Mouse (Mus musculus) MEL (cell line): ENCODE results near the gene Cdc42. TPM values are rescaled to one million over a fixed set of nuclear protein-coding genes. Genes with fewer than 3 reads are reported as not detected.

ENCODE experiments used
- DNase-seq: peaks from one replicate; pipeline ENCODE4 v3.0.0; 2011; ENCODE audit warnings: low read depth, low spot score
- H3K27ac ChIP-seq: 2 replicates; pipeline ENCODE4 v1.5.1; 2012; ENCODE audit warnings: low read depth, mild to moderate bottlenecking, control low read depth, low read length, moderate library complexity; ENCODE audit not compliant: control insufficient read depth
- H3K27me3 ChIP-seq, 2 experiments: fragments of 150-350 bp in 1 of 2; sonication (generic) in 1 of 2; 2 replicates each; pipeline ENCODE4 v1.6.1; 2012; ENCODE audit warnings: low read length in 2 of 2, mild to moderate bottlenecking in 2 of 2, improper control_type of control experiment in 1 of 2, moderate library complexity in 1 of 2; ENCODE audit not compliant: insufficient read depth in 2 of 2, control insufficient read depth in 1 of 2
- H3K36me3 ChIP-seq, 2 experiments: 2 replicates each; pipeline ENCODE4 v1.6.1; 2012 to 2014; ENCODE audit warnings: low read length in 2 of 2, improper control_type of control experiment in 1 of 2, inconsistent platforms in 1 of 2, mild to moderate bottlenecking in 1 of 2; ENCODE audit not compliant: insufficient read depth in 2 of 2, control insufficient read depth in 1 of 2
- H3K4me1 ChIP-seq, 2 experiments: fragments of 150-350 bp in 1 of 2; sonication (generic) in 1 of 2; 2 replicates each; pipeline ENCODE4 v1.6.1; 2012; ENCODE audit warnings: low read length in 2 of 2, improper control_type of control experiment in 1 of 2, mild to moderate bottlenecking in 1 of 2; ENCODE audit not compliant: insufficient read depth in 2 of 2, control insufficient read depth in 1 of 2
- H3K4me3 ChIP-seq, 2 experiments: fragments of 150-350 bp in 1 of 2; sonication (generic) in 1 of 2; 2 replicates each; pipeline ENCODE4 v1.5.1; 2012; ENCODE audit warnings: low read depth in 2 of 2, low read length in 2 of 2, mild to moderate bottlenecking in 2 of 2, moderate library complexity in 2 of 2, control low read depth in 1 of 2, improper control_type of control experiment in 1 of 2; ENCODE audit not compliant: control insufficient read depth in 1 of 2, insufficient read depth in 1 of 2
- H3K79me2 ChIP-seq: 2 replicates; pipeline ENCODE4 v1.6.1; 2012; ENCODE audit warnings: mild to moderate bottlenecking, low read length, moderate library complexity; ENCODE audit not compliant: control insufficient read depth, poor library complexity, insufficient read depth
- H3K9ac ChIP-seq: 2 replicates; pipeline ENCODE4 v1.6.1; 2012; ENCODE audit warnings: low read depth, mild to moderate bottlenecking, control low read depth, low read length, moderate library complexity; ENCODE audit not compliant: control insufficient read depth, poor library complexity, severe bottlenecking
- H3K9me3 ChIP-seq: fragments of 150-350 bp; sonication (generic); replicated peaks from 2 replicates; pipeline ENCODE4 v1.6.1; 2012; ENCODE audit warnings: mild to moderate bottlenecking, low read length, improper control_type of control experiment, moderate library complexity; ENCODE audit not compliant: insufficient read depth
- BHLHE40 ChIP-seq: IDR thresholded peaks from 2 replicates; pipeline ENCODE4 v1.6.1; 2012; ENCODE audit warnings: low read depth, mild to moderate bottlenecking, inconsistent platforms, low read length, improper control_type of control experiment, borderline replicate concordance
- CTCF ChIP-seq, 3 experiments: IDR thresholded peaks in 2 of 3; conservative IDR thresholded peaks in 1 of 3; 2 replicates each; pipeline ENCODE4 v1.5.1; 2011 to 2012; ENCODE audit warnings: low read length in 3 of 3, low read depth in 2 of 3, mild to moderate bottlenecking in 2 of 3, improper control_type of control experiment in 1 of 3, inconsistent platforms in 1 of 3, mixed read lengths in 1 of 3, moderate library complexity in 1 of 3; ENCODE audit not compliant: control insufficient read depth in 1 of 3, insufficient read depth in 1 of 3, poor library complexity in 1 of 3, severe bottlenecking in 1 of 3
- E2F4 ChIP-seq: IDR thresholded peaks from 2 replicates; pipeline ENCODE4 v1.6.1; 2011; ENCODE audit warnings: low read depth, low read length, improper control_type of control experiment, borderline replicate concordance
- GABPA ChIP-seq: IDR thresholded peaks from 2 replicates; pipeline ENCODE4 v1.6.1; 2012; ENCODE audit warnings: low read depth, mild to moderate bottlenecking, inconsistent platforms, low read length, improper control_type of control experiment, moderate library complexity
- GATA1 ChIP-seq: IDR thresholded peaks from 2 replicates; pipeline ENCODE4 v1.6.1; 2011; ENCODE audit warnings: low read depth, low read length, improper control_type of control experiment
- JUND ChIP-seq: IDR thresholded peaks from 2 replicates; pipeline ENCODE4 v1.6.1; 2011; ENCODE audit warnings: low read depth, mild to moderate bottlenecking, improper control_type of control experiment, low read length
- KAT2A ChIP-seq: conservative IDR thresholded peaks from 2 replicates; pipeline ENCODE4 v1.6.1; 2012; ENCODE audit warnings: low read depth, low read length, improper control_type of control experiment, inconsistent platforms
- MAFK ChIP-seq: IDR thresholded peaks from 2 replicates; pipeline ENCODE4 v1.6.1; 2011; ENCODE audit warnings: low read depth, mild to moderate bottlenecking, low read length, improper control_type of control experiment, borderline replicate concordance
- MAX ChIP-seq: IDR thresholded peaks from 2 replicates; pipeline ENCODE4 v1.6.1; 2011; ENCODE audit warnings: low read length, improper control_type of control experiment
- MAZ ChIP-seq: IDR thresholded peaks from 2 replicates; pipeline ENCODE4 v1.6.1; 2012; ENCODE audit warnings: low read depth, mild to moderate bottlenecking, inconsistent platforms, low read length, improper control_type of control experiment
- POLR2AphosphoS2 ChIP-seq: IDR thresholded peaks from 2 replicates; pipeline ENCODE4 v1.6.1; 2011; ENCODE audit warnings: low read length, improper control_type of control experiment
- POLR2AphosphoS5 ChIP-seq: IDR thresholded peaks from 2 replicates; pipeline ENCODE4 v1.6.1; 2012; ENCODE audit warnings: low read depth, borderline replicate concordance, mild to moderate bottlenecking, inconsistent platforms, low read length, moderate library complexity, mixed read lengths
- RCOR1 ChIP-seq: IDR thresholded peaks from 2 replicates; pipeline ENCODE4 v1.6.1; 2012; ENCODE audit warnings: low read depth, mild to moderate bottlenecking, inconsistent platforms, low read length, improper control_type of control experiment
- SIN3A ChIP-seq: IDR thresholded peaks from 2 replicates; pipeline ENCODE4 v1.6.1; 2012; ENCODE audit warnings: low read length, improper control_type of control experiment, inconsistent platforms
- SMC3 ChIP-seq: IDR thresholded peaks from 2 replicates; pipeline ENCODE4 v1.6.1; 2011; ENCODE audit warnings: low read depth, low read length, improper control_type of control experiment
- TAL1 ChIP-seq: IDR thresholded peaks from 2 replicates; pipeline ENCODE4 v1.6.1; 2012; ENCODE audit warnings: mild to moderate bottlenecking, inconsistent platforms, low read length, moderate library complexity, mixed read lengths
- TBP ChIP-seq: IDR thresholded peaks from 2 replicates; pipeline ENCODE4 v1.8.0; 2011; ENCODE audit warnings: low read depth, low read length, improper control_type of control experiment
- TCF12 ChIP-seq: IDR thresholded peaks from 2 replicates; pipeline ENCODE4 v1.6.1; 2014; ENCODE audit warnings: low read depth, mild to moderate bottlenecking, inconsistent platforms, low read length, improper control_type of control experiment, moderate library complexity
- UBTF ChIP-seq: IDR thresholded peaks from 2 replicates; pipeline ENCODE4 v1.6.1; 2012; ENCODE audit warnings: low read depth, mild to moderate bottlenecking, inconsistent platforms, low read length, improper control_type of control experiment, moderate library complexity, borderline replicate concordance; ENCODE audit not compliant: insufficient read depth
- ZKSCAN1 ChIP-seq: IDR thresholded peaks from 2 replicates; pipeline ENCODE4 v1.6.1; 2012; ENCODE audit warnings: low read depth, mild to moderate bottlenecking, inconsistent platforms, low read length, improper control_type of control experiment, moderate library complexity
- ZMIZ1 ChIP-seq: IDR thresholded peaks from 2 replicates; pipeline ENCODE4 v1.6.1; 2012; ENCODE audit warnings: low read depth, mild to moderate bottlenecking, inconsistent platforms, low read length, improper control_type of control experiment, moderate library complexity
- polyA plus RNA-seq, 2 experiments: library from polyadenylated mRNA; stranded (reverse) in 1 of 2; unstranded in 1 of 2; fragments of >175 nt in 1 of 2; fragments of >200 nt in 1 of 2; gene quantifications; 2 replicates each; pipeline versions ENCODE4 v1.2.1 to v1.2.4; 2012; ENCODE audit warnings: low replicate concordance in 2 of 2, low read depth in 1 of 2; ENCODE audit not compliant: insufficient read length in 2 of 2, insufficient read depth in 1 of 2, missing spikeins in 1 of 2
- total RNA-seq: library from RNA; depleted of rRNA; stranded (reverse); fragments of 300-350 nt; gene quantifications from 2 replicates; pipeline ENCODE4 v1.2.3, GENCODE M21; 2012

Gene Cdc42
- total and polyA plus RNA-seq, 3 experiments, result 117 to 203 (median 174) TPM

DNA sequence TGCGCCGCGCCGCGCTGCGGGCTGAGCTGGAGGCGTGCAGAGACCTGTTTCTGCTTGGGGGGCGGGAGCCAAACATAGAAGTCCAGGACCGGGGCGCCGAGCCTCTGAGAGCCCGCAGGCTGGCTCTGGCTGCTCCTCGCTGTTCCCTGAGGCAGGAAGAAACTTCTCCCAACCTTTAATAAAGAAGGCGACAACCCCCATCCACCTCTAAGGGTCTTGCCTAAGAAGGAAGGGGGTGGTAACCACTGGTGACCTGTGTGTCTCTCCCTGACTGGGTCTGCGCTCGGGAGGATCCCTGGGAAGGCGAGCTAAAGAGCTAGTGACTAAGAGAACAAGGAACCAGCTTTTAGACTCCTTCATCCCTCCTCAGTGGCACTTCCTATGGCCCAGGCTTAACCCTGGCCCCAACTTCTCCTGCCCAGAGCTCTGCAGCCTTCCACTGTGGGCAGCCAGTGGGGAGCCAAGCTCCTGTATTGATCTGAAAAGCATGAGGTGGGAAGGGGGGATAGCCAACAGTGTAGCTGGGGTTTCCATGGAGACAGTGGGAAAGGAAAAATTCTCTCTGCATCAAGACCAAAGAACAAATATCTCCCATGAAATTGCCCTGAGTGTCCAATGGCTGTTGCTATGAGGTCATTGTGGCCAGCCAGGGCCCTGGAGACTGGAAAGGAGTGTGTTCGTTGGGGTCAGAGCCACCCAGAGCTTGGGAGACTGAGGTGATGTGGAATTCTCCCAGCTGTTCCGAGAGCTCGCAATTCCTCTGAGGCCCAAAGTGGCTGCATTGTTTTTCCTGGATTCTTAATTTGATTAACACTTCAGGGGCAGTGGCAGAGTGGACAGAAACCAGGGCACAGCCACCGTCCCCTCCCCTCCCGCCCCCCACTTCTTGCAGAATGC lies 79.1 kb downstream of the Cdc42 start:
- no peak for TF ChIP-seq RCOR1
- no peak for TF ChIP-seq KAT2A
- no peak for TF ChIP-seq UBTF
- no peak for TF ChIP-seq GATA1
- TF ChIP-seq POLR2AphosphoS5, result no peak
- no peak for TF ChIP-seq POLR2AphosphoS2
- H3K36me3 ChIP-seq, result peaks cover 0 to 3% of the 10 kb centered on the region in 2 experiments; a peak in 1 of 4 replicates
- no peaks in the 10 kb centered on the region for H3K27me3 ChIP-seq

DNA sequence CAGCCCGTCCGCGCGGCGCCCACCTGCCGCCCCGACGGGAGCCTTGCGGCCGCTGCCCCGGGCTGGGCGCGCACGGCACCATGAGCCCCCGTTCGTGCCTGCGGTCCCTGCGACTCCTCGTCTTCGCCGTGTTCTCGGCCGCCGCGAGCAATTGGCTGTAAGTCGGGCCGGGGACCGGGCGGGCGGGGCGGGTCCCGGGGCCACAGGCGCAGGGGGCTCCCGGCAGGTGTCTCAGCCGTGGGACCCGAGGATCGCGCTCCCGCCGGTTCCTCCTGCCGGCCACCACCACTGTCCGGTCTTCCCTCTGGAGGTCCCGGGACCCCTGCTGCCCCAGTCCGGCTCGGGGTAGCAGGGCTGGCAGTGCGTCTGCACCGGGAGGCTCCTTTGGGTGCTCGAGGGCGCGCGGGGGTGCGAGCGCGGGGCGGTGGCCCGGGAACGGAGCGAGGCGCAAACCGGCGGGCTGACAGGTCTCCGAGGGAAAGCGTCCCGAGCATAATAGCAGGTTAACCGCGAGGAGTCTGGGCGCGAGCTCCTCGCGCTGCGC lies 79.8 kb downstream of the Cdc42 start:
- Histone ChIP-seq H3K79me2 (no peaks in the 10 kb centered on the region; the same call in 1 of the 2 replicates), H3K4me3 (no peak overlapping the region), H3K9me3 (no peaks in the 10 kb centered on the region), H3K27me3 (no peaks in the 10 kb centered on the region), H3K27ac (no peak overlapping the region), H3K36me3 (peaks cover 0 to 3% of the 10 kb centered on the region in 2 experiments; a peak in 1 of 4 replicates), H3K4me1 (no peaks in the 10 kb centered on the region), H3K9ac (no peak overlapping the region)
- DNase-seq, result no peak
- no peak for TF ChIP-seq CTCF (IDR thresholded peaks at IDR 0.05 in 2 of 3, conservative IDR thresholded peaks at IDR 0.05 in 1 of 3; ENCODE audit: control insufficient read depth in 1 of 3, insufficient read depth in 1 of 3, low read depth in 2 of 3, low read length in 3 of 3, poor library complexity in 1 of 3, severe bottlenecking in 1 of 3)
- no peak for TF ChIP-seq ZKSCAN1
- no peak for TF ChIP-seq TBP
- no peak for TF ChIP-seq MAFK
- TF ChIP-seq POLR2AphosphoS2, result no peak
- TF ChIP-seq JUND, result no peak
- no peak for TF ChIP-seq BHLHE40
- TF ChIP-seq MAZ, result no peak
- TF ChIP-seq ZMIZ1, result no peak
- TF ChIP-seq GATA1, result no peak
- no peak for TF ChIP-seq TCF12
- TF ChIP-seq GABPA, result no peak
- TF ChIP-seq E2F4, result no peak
- TF ChIP-seq POLR2AphosphoS5, result no peak
- no peak for TF ChIP-seq TAL1
- TF ChIP-seq MAX, result no peak
- no peak for TF ChIP-seq SIN3A
- no peak for TF ChIP-seq SMC3
- no peak for TF ChIP-seq RCOR1

More for the DNA sequence above, 79.1 kb downstream of the Cdc42 start:
- Histone ChIP-seq H3K27ac (no peak overlapping the region), H3K4me1 (no peaks in the 10 kb centered on the region), H3K9ac (no peak overlapping the region), H3K9me3 (no peaks in the 10 kb centered on the region), H3K4me3 (no peak overlapping the region), H3K79me2 (no peaks in the 10 kb centered on the region; the same call in 1 of the 2 replicates)
- no peak for DNase-seq
